Mouse (Mus musculus): Measurements from ENCODE around the gene Acvr2b. TPM values are rescaled to one million over a fixed set of nuclear protein-coding genes. Genes with fewer than 3 reads are reported as not detected.
"Not testable (repeated sequence)": the region's sequence is repeated elsewhere in the genome, so short reads cannot be mapped to it uniquely, and the experiment has no call there.

The Acvr2b gene
- polyA plus RNA-seq (2016; fragmentation: Nextera tagmentation; extraction: Ambion mirVana) = 100 and 107 TPM in 2 replicates

- Histone ChIP-seq H3K4me2 (replicated peaks) (peak within 1 kb of the TSS; percentile 65), H3K4me3 (peak within 1 kb of the TSS; percentile 95), H3K27ac (peak within 1 kb of the TSS; percentile 98), H3K27me3 (replicated peaks) (no peaks in the 10 kb centered on the region), H3K9me3 (no peaks in the 10 kb centered on the region), H3K4me1 (peaks cover 38% of the 10 kb centered on the region), H3K9ac (peak within 1 kb of the TSS; percentile 99), H3K36me3 (peaks cover 3% of the 10 kb centered on the region; the same call in 1 of the 2 replicates)
- peak; percentile 94 for ATAC-seq (ENCODE audit: low FRiP score, low read depth)
- under 1% methylated on average over 32 of the region's 32 CpGs for WGBS
These were observed at the start of gene Acvr2b for GRCm38 (mm10) chr9:119401801-119402214. Acvr2b (plus strand) TSS chr9:119402118.

DNA sequence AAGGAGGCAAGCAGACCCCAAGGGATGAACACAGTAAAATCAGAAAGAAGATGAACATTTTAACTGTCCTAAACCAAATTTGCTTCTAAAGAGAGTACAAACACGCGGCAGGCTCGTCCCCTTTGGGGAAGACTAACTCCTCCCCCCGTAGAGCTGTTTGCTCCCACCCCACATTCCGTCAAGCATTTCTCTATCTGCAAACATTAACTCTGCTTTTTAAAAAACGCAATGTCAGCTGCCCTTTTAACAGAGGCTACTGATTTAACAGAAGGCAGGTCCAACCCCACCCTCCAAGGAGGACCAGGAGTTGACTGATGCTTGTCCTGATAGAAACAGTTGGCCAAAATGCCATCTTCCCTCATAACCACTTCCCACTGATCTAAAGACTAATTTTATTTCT lies 48.0 kb upstream of the Acvr2b start:
- 82% methylated on average over 6 of the region's 6 CpGs for WGBS
- H3K9me3 ChIP-seq = no peaks in the 10 kb centered on the region
- 0 out of 2 replicates have a peak, but pooled peaks cover 2% of the 10 kb centered on the region for H3K27me3 ChIP-seq (replicated peaks)
- H3K27ac ChIP-seq = no peak overlapping the region
- H3K4me2 ChIP-seq (replicated peaks) = no peak overlapping the region
- ATAC-seq (ENCODE audit: low FRiP score, low read depth) = no peak
- H3K4me3 ChIP-seq = no peak overlapping the region
- no peak overlapping the region for H3K9ac ChIP-seq
- H3K36me3 ChIP-seq = peaks cover 15% of the 10 kb centered on the region
- 0 out of 2 replicates have a peak, but pooled peaks cover 3% of the 10 kb centered on the region for H3K4me1 ChIP-seq

- WGBS = 85% methylated on average over 6 of the region's 6 CpGs
- 0 out of 2 replicates have a peak, but pooled peaks cover 3% of the 10 kb centered on the region for H3K4me1 ChIP-seq
- no peak overlapping the region for H3K9ac ChIP-seq
- no peaks in the 10 kb centered on the region for H3K9me3 ChIP-seq
- ATAC-seq (ENCODE audit: low FRiP score, low read depth) = no peak
- H3K27ac ChIP-seq = no peak overlapping the region
- H3K4me2 ChIP-seq (replicated peaks) = no peak overlapping the region
- H3K36me3 ChIP-seq = peaks cover 6% of the 10 kb centered on the region
- H3K4me3 ChIP-seq = no peak overlapping the region
- 0 out of 2 replicates have a peak, but pooled peaks cover 2% of the 10 kb centered on the region for H3K27me3 ChIP-seq (replicated peaks)
These were observed 46.0 kb upstream of the Acvr2b start for GRCm38 (mm10) chr9:119355943-119356342.

GRCm38 (mm10) chr9:119357331-119358057 lies 44.4 kb upstream of the Acvr2b start, which contains the start of gene Xylb:
Xylb (plus strand) TSS chr9:119357381.
- WGBS = 3% methylated on average over 65 of the region's 65 CpGs
- H3K27ac ChIP-seq = no peak within 1 kb of the TSS
- H3K9me3 ChIP-seq = no peaks in the 10 kb centered on the region
- H3K4me3 ChIP-seq = peak within 1 kb of the TSS; percentile 58
- H3K9ac ChIP-seq = peak within 1 kb of the TSS; percentile 59; the same call in 1 of the 2 replicates
- ATAC-seq (ENCODE audit: low FRiP score, low read depth) = peak; percentile 78
- peak within 1 kb of the TSS; percentile 92 for H3K4me2 ChIP-seq (replicated peaks)
- H3K4me1 ChIP-seq = 0 out of 2 replicates have a peak, but pooled peaks cover 3% of the 10 kb centered on the region
- 0 out of 2 replicates have a peak, but pooled peaks cover 2% of the 10 kb centered on the region for H3K27me3 ChIP-seq (replicated peaks)
- H3K36me3 ChIP-seq = no peaks in the 10 kb centered on the region

DNA sequence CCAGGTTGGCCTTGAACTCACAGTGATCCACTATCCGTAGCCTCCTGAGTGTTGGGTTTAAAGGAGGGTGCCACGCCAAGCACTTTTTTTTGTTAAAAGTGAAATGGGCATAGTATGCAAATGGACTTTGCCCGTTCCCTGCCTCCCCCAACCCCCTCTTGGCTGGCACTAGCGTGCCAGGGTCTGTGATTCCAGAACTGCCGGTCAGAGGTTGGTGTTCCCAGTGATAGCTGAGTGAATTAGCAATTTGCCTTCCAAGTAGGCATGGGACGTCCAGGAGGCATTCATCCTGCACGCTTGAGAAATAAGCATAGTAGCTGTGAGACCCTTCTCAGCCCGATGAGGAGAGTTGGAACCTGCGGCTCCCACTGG lies 43.9 kb upstream of the Acvr2b start:
- Histone ChIP-seq H3K9ac (peak overlapping the region; percentile 59; the same call in 1 of the 2 replicates), H3K4me1 (0 out of 2 replicates have a peak, but pooled peaks cover 3% of the 10 kb centered on the region), H3K27me3 (replicated peaks) (0 out of 2 replicates have a peak, but pooled peaks cover 2% of the 10 kb centered on the region), H3K27ac (no peak overlapping the region), H3K36me3 (no peaks in the 10 kb centered on the region), H3K9me3 (no peaks in the 10 kb centered on the region), H3K4me3 (peak overlapping the region; percentile 58), H3K4me2 (replicated peaks) (peak overlapping the region; percentile 92)
- 43% methylated on average over 9 of the region's 9 CpGs for WGBS
- no peak for ATAC-seq (ENCODE audit: low FRiP score, low read depth)

DNA sequence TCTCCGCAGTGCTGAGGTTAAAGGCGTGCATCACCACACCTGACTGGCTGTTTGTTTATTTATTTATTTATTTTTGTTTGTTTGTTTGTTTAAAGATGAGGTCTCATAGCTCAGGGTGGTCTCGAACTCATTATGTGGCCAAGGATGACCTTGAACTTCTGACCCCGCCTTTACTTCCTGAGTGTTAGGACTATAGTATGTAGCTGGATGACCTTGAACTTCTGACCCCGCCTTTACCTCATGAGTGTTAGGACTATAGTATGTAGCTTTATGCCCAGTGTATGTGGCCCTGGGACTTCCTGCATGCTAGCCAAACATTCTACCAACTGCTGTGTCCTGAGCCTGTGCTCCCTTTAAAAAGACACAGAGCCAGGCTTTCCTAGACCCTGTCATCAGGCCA lies 40.5 kb upstream of the Acvr2b start:
- 0 out of 2 replicates have a peak, but pooled peaks cover 3% of the 10 kb centered on the region for H3K4me1 ChIP-seq
- no peaks in the 10 kb centered on the region for H3K9me3 ChIP-seq
- no peak overlapping the region for H3K4me2 ChIP-seq (replicated peaks)
- WGBS = 94% methylated on average over 5 of the region's 5 CpGs
- no peak overlapping the region for H3K27ac ChIP-seq
- no peak overlapping the region for H3K9ac ChIP-seq
- no peak for ATAC-seq (ENCODE audit: low FRiP score, low read depth)
- no peaks in the 10 kb centered on the region for H3K36me3 ChIP-seq
- H3K27me3 ChIP-seq (replicated peaks) = 0 out of 2 replicates have a peak, but pooled peaks cover 2% of the 10 kb centered on the region
- no peak overlapping the region for H3K4me3 ChIP-seq

- no peak for ATAC-seq (ENCODE audit: low FRiP score, low read depth)
These were observed 38.7 kb upstream of the Acvr2b start for GRCm38 (mm10) chr9:119363229-119363628.

DNA sequence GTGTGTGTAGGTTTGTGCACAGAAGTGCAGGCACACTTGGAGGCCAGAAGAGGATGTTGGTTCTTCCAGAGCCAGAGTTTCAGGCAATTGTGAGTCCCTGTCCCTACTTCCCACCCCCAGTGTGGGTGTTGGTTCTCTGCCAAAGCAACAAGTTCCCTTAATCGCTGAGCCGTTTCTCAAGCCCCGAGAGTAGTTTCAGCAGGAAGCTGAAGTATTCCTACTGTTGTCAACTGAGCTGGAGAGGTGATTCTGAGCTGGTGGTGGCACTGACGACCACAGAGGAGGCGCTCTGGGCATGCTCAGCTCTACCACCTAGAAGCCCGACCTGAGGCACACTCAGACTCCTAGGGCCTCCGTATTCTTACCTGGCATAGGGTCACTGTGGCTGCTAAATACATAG lies 36.6 kb upstream of the Acvr2b start, which contains the start of gene Slc22a14:
Gene Slc22a14 (minus strand): TSS at position 270 of the 400 bp plus-strand sequence.
- Histone ChIP-seq H3K9ac (no peak within 1 kb of the TSS), H3K4me1 (no peaks in the 10 kb centered on the region), H3K36me3 (no peaks in the 10 kb centered on the region), H3K9me3 (no peaks in the 10 kb centered on the region), H3K27ac (no peak within 1 kb of the TSS), H3K4me3 (no peak within 1 kb of the TSS), H3K27me3 (replicated peaks) (no peaks in the 10 kb centered on the region), H3K4me2 (replicated peaks) (no peak within 1 kb of the TSS)
- WGBS = 79% methylated on average over 7 of the region's 7 CpGs
- ATAC-seq (ENCODE audit: low FRiP score, low read depth) = no peak

More at GRCm38 (mm10) chr9:119363229-119363628, 38.7 kb upstream of the Acvr2b start:
- no peak overlapping the region for H3K4me2 ChIP-seq (replicated peaks)
- no peak overlapping the region for H3K4me3 ChIP-seq
- no peaks in the 10 kb centered on the region for H3K27me3 ChIP-seq (replicated peaks)
- 93% methylated on average over 12 of the region's 12 CpGs for WGBS
- H3K9ac ChIP-seq = no peak overlapping the region
- no peaks in the 10 kb centered on the region for H3K36me3 ChIP-seq
- H3K27ac ChIP-seq = no peak overlapping the region
- H3K4me1 ChIP-seq = no peaks in the 10 kb centered on the region
- no peaks in the 10 kb centered on the region for H3K9me3 ChIP-seq

GRCm38 (mm10) chr9:119368367-119368766 lies 33.6 kb upstream of the Acvr2b start:
- Histone ChIP-seq H3K4me1 (no peaks in the 10 kb centered on the region), H3K9ac (no peak overlapping the region), H3K9me3 (no peaks in the 10 kb centered on the region), H3K4me3 (no peak overlapping the region), H3K27me3 (replicated peaks) (no peaks in the 10 kb centered on the region), H3K4me2 (replicated peaks) (no peak overlapping the region), H3K36me3 (no peaks in the 10 kb centered on the region), H3K27ac (no peak overlapping the region)
- no peak for ATAC-seq (ENCODE audit: low FRiP score, low read depth)
- 89% methylated on average over 3 of the region's 3 CpGs for WGBS

DNA sequence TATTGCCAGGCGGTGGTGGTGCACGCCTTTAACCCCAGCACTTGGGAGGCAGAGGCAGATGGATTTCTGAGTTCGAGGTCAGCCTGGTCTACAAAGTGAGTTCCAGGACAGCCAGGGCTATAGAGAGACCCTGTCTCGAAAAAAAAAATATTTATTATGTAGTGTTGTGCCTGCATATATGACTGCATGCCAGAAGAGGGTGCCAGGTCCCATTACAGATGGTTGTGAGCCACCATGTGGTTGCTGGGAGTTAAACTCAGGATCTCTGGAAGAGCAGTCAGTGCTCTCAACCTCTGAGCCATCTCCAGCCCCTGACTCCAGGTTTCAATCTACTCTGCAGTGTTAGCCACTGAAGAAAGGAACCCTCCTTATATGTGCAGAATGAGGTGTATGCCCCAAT lies 31.1 kb upstream of the Acvr2b start:
- not testable (repeated sequence) for H3K4me2 ChIP-seq (replicated peaks); ATAC-seq (ENCODE audit: low FRiP score, low read depth); H3K4me3 ChIP-seq; H3K27ac ChIP-seq; H3K36me3 ChIP-seq; H3K9me3 ChIP-seq; H3K27me3 ChIP-seq (replicated peaks); H3K4me1 ChIP-seq; H3K9ac ChIP-seq
- 89% methylated on average over 4 of the region's 4 CpGs for WGBS

GRCm38 (mm10) chr9:119371251-119371650 lies 30.7 kb upstream of the Acvr2b start:
- no peak overlapping the region for H3K4me2 ChIP-seq (replicated peaks)
- WGBS = 71% methylated on average over 4 of the region's 4 CpGs
- H3K4me3 ChIP-seq = no peak overlapping the region
- H3K36me3 ChIP-seq = no peaks in the 10 kb centered on the region
- no peak for ATAC-seq (ENCODE audit: low FRiP score, low read depth)
- H3K9ac ChIP-seq = no peak overlapping the region
- H3K4me1 ChIP-seq = no peaks in the 10 kb centered on the region
- H3K27ac ChIP-seq = no peak overlapping the region
- no peaks in the 10 kb centered on the region for H3K27me3 ChIP-seq (replicated peaks)
- no peaks in the 10 kb centered on the region for H3K9me3 ChIP-seq

DNA sequence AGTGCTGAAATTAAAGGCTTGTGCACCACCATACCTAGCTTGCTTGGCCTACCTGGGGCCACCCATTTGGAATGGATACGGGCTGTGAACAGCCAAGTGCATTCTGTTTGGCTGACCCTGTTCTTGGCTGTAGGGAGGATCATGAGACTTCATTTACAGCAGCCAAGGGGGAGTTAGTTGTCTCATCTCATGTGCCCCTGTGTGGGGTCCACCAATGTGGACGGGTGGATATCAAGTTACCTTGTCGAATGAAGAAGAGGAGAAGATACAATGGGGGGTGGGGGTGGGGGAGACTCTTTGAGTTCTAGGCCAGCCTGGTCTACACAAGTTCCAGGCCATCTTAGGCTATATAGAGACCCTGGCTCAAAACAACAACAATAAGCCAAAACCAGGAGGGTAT lies 26.9 kb upstream of the Acvr2b start:
- Histone ChIP-seq H3K9me3 (no peaks in the 10 kb centered on the region), H3K9ac (no peak overlapping the region), H3K36me3 (no peaks in the 10 kb centered on the region; the same call in 1 of the 2 replicates), H3K4me2 (replicated peaks) (no peak overlapping the region), H3K4me3 (no peak overlapping the region), H3K4me1 (no peaks in the 10 kb centered on the region), H3K27me3 (replicated peaks) (no peaks in the 10 kb centered on the region), H3K27ac (no peak overlapping the region)
- no peak for ATAC-seq (ENCODE audit: low FRiP score, low read depth)
- 78% methylated on average over 3 of the region's 3 CpGs for WGBS
